Mouse (Mus musculus) heart, postnatal 0 days (tissue): ENCODE results near the gene Eid2b. TPM values are rescaled to one million over a fixed set of nuclear protein-coding genes. Genes with fewer than 3 reads are reported as not detected.
A peak's percentile ranks its signal among the peaks of the same experiment; 100 is the strongest.

Experiments
- ATAC-seq: fragments of 200-750 bp; cut with Nextera tagmentation; 2 replicates; pipeline ENCODE4 v1.8.0; 2017; ENCODE audit warnings: low read depth, moderate number of reproducible peaks, moderate library complexity; ENCODE audit not compliant: insufficient read depth
- DNase-seq: peaks from one replicate; pipeline ENCODE4 v3.0.0-alpha.2; 2016; ENCODE audit warnings: low spot score
- H3K27ac ChIP-seq: fragments of 300-500 bp; sonication (generic); 2 replicates; pipeline ENCODE4 v1.5.1; 2014; ENCODE audit warnings: low read depth, mild to moderate bottlenecking
- H3K27me3 ChIP-seq: fragments of 300-500 bp; sonication (generic); 2 replicates; pipeline ENCODE4 v1.6.1; 2014; ENCODE audit warnings: low read length, mixed read lengths; ENCODE audit not compliant: control insufficient read depth, insufficient read depth
- H3K36me3 ChIP-seq: fragments of 300-500 bp; sonication (generic); replicated peaks from 2 replicates; pipeline ENCODE4 v1.6.1; 2014; ENCODE audit warnings: low read length, mixed read lengths; ENCODE audit not compliant: control insufficient read depth, insufficient read depth
- H3K4me1 ChIP-seq: fragments of 300-500 bp; sonication (generic); 2 replicates; pipeline ENCODE4 v1.6.1; 2014; ENCODE audit warnings: antibody characterized with exemption; ENCODE audit not compliant: control insufficient read depth, insufficient read depth
- H3K4me2 ChIP-seq: fragments of 300-500 bp; sonication (generic); 2 replicates; pipeline ENCODE4 v1.6.1; 2014; ENCODE audit warnings: low read depth, mild to moderate bottlenecking, low read length, moderate library complexity
- H3K4me3 ChIP-seq: fragments of 300-500 bp; sonication (generic); 2 replicates; pipeline ENCODE4 v1.5.1; 2014; ENCODE audit warnings: low read depth, low read length
- H3K9ac ChIP-seq: fragments of 300-500 bp; sonication (generic); replicated peaks from 2 replicates; pipeline ENCODE4 v1.6.1; 2014; ENCODE audit warnings: low read depth, low read length, mixed read lengths
- H3K9me3 ChIP-seq: fragments of 300-500 bp; sonication (generic); replicated peaks from 2 replicates; pipeline ENCODE4 v1.6.1; 2016; ENCODE audit warnings: low read length; ENCODE audit not compliant: control insufficient read depth
- CTCF ChIP-seq: IDR thresholded peaks from 2 replicates; pipeline ENCODE4 v1.5.1; 2016; ENCODE audit warnings: antibody characterized with exemption, control low read depth, low read depth
- EP300 ChIP-seq: IDR thresholded peaks from 2 replicates; pipeline ENCODE4 v1.6.1; 2016; ENCODE audit warnings: antibody characterized with exemption, low read depth
- WGBS: fragments of 180-500 bp; shearing (Covaris S2); extraction: QIAGEN DNeasy Blood & Tissue Kit; methylation state at CpG from one replicate; pipeline ENCODE4 v1.1.7; 2014; 5-methylcytosine and 5-hydroxymethylcytosine counted together
- polyA plus RNA-seq: library from polyadenylated mRNA; unstranded; fragments of >200 nt; fragmentation: Nextera tagmentation; extraction: Ambion mirVana; gene quantifications from 2 replicates; pipeline ENCODE4 v1.2.1, GENCODE M21; 2015
- total RNA-seq: library from RNA; depleted of rRNA; stranded (reverse); fragments of >200 nt; gene quantifications from 2 replicates; pipeline ENCODE4 v1.2.3, GENCODE M21; 2014; ENCODE audit warnings: low replicate concordance

Gene Eid2b
- total and polyA plus RNA-seq, 2 experiments from 2014 or later: 9.1 to 13.0 TPM

DNA sequence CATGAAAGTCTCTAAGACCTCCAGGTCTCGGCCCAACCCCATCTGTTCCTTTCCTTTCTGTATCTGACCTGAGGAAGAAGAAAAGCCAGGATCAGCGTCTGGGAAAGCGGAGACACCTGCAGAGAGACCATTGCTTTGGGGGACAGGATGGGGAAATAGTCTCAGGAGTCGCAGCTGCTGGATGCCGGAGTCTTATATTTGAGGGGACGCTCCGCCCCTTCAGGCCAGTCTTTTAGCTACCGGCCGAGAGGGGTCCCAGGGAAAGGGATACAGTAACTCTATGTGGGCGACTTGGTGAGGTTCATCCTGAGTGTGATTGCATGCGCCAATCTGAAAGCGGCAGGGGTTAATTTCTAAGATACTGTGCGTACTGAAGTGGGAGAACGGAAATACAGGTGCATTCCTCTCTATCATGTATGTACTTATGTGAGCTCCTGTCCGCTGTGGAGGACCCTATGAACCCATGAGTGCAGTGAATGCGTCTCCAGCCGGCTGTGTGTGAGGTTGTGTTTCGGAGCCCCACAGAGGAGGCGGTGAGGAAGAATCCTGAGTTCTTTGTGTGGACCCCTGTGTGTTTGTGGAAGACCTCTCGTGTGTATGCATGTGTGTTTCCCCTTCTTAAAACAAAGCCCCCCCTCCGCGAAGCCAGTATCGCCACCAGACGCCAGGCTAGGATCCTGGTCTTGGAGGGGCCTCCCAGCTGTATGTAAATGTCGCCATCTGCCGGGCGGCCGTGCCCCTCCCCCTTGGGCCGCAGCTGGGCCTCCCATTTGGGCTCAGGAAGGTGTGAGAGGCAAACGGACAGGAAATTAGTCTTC, 24.3 kb downstream of the Eid2b start, which contains the start of gene Dll3:
Gene Dll3, minus strand, starts transcription at position 623 of the 818 bp plus-strand sequence.
- ATAC-seq: peak; percentile 62; the same call in 1 of the 2 replicates
- no peak within 1 kb of the TSS for H3K9ac ChIP-seq
- peak; percentile 45 for DNase-seq
- under 1% methylated on average over 30 of the region's 30 CpGs for WGBS
- H3K4me1 ChIP-seq: no peaks in the 10 kb centered on the region
- H3K4me2 ChIP-seq: peak within 1 kb of the TSS; percentile 49
- peaks cover 22% of the 10 kb centered on the region for H3K36me3 ChIP-seq
- peaks cover 49% of the 10 kb centered on the region for H3K27me3 ChIP-seq
- H3K9me3 ChIP-seq: no peaks in the 10 kb centered on the region
- H3K4me3 ChIP-seq: peak within 1 kb of the TSS; percentile 25
- H3K27ac ChIP-seq: no peak within 1 kb of the TSS
- no peak for TF ChIP-seq EP300
- peak; percentile 68 for TF ChIP-seq CTCF

DNA sequence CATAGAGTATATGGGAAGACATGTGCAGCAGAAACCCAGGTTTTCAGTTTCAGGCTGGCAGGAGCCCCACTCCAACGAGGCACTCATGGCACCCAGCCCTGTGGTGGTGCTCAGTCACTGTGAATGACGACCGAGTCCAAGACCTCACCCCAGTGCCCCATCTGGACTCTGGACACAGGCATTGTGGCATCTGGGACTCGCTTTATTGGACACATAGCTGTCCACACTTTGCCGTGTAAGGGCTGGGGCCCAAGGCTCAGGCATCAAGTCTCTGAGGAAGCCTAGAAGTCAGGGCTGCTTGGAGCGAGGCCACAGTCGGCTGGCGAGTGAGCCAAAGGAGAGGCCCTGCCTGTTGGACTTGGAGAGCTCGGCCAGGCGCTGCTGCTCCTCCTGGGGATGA, 28.1 kb downstream of the Eid2b start:
- 81% methylated on average over 10 of the region's 10 CpGs for WGBS
- TF ChIP-seq EP300: no peak
- TF ChIP-seq CTCF: no peak
- ATAC-seq: no peak
- Histone ChIP-seq H3K4me2 (no peak overlapping the region), H3K9ac (no peak overlapping the region), H3K27me3 (peaks cover 26% of the 10 kb centered on the region), H3K9me3 (no peaks in the 10 kb centered on the region), H3K36me3 (peaks cover 53% of the 10 kb centered on the region), H3K4me1 (no peaks in the 10 kb centered on the region), H3K27ac (no peak overlapping the region), H3K4me3 (no peak overlapping the region)
- DNase-seq: no peak

DNA sequence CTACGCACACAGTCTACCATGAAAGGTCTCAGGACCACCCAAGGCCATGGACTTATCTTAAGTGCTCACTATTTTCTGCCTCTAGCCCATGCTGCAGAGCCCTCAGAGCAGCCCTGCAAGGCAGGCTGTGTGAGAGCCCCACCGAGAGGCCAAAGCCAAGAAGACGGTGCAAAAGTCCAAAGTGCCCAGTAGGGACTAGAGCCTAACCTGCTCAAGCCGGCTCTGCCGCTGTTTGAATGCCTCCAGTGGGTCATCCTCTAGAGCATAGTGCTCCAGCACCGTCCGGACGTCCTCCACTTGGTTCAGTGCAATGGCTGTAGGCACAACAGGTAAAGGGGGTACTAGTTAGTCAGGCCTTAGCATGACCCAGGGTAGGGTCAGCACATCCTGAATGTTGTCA, 28.7 kb downstream of the Eid2b start:
- Histone ChIP-seq H3K4me3 (no peak overlapping the region), H3K4me1 (peaks cover 4% of the 10 kb centered on the region), H3K9ac (no peak overlapping the region), H3K27ac (no peak overlapping the region), H3K36me3 (peaks cover 53% of the 10 kb centered on the region), H3K9me3 (no peaks in the 10 kb centered on the region), H3K27me3 (peaks cover 20% of the 10 kb centered on the region), H3K4me2 (no peak overlapping the region)
- DNase-seq (no peak), ATAC-seq (no peak)
- no peak for TF ChIP-seq CTCF
- no peak for TF ChIP-seq EP300
- WGBS: 86% methylated on average over 8 of the region's 8 CpGs

DNA sequence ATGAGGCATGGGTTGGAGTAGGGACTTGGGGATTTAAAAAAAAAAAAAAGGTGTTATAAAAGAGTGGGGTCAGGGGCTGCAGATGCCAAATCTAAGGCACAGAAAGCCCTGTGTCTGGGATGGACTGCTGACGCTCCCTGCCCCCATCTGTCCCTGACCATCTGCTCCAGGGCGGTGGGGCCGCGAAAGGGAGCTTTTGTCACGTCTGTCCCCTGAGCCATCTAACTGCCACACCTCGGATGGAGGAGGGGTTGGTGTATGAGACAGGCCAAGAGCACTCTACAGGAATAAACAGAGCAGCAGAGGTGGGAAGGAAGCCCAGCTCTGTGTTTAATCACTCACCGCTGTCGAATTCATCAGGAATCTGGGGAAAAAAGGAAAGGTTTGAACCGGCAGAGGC, 32.2 kb downstream of the Eid2b start:
- Histone ChIP-seq H3K4me3 (no peak overlapping the region), H3K9me3 (no peaks in the 10 kb centered on the region), H3K4me2 (no peak overlapping the region), H3K27me3 (no peaks in the 10 kb centered on the region), H3K27ac (no peak overlapping the region), H3K36me3 (peaks cover 58% of the 10 kb centered on the region), H3K4me1 (peaks cover 7% of the 10 kb centered on the region), H3K9ac (no peak overlapping the region)
- TF ChIP-seq EP300 (no peak), CTCF (no peak)
- DNase-seq: no peak
- ATAC-seq: no peak
- 53% methylated on average over 9 of the region's 9 CpGs for WGBS

DNA sequence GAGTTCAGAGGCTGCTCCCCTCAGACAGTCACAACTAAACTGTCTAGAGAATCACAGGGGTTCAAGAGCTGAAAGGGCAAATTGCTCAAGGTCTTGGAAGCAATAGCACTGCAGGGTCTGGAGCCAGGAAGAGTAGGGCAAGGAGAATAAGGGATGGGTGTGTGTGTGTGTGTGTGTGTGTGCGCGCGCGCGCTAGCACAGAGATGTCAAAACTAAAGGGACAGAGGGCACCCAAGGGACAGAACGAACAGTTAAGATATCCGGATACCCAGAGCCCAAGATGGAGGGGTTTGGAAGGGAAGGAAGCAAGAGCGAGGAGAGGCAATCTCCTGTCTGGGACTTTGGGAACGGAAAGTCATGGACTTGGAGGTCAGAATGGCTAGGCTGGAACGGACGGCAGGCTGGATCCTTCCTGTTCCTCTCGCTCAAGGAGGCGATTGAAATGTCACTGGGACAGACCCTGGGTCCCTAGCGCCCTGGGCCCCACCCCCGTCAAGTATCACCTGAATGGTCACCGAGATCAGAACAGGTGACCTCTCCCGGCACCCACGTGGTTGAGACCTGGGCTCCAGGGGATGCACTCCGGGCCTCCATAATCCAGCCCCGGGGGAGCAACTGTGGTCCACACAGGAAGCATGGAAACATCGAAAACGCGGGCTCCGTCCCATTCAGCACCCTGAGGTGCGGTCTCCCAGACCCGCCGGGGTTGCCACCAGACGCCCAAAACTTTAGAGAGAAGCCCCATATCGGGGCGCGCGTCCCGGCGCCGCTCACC, 33.8 kb downstream of the Eid2b start:
- peak; percentile 59 for ATAC-seq
- 5% methylated on average over 35 of the region's 35 CpGs for WGBS
- H3K4me3 ChIP-seq: peak overlapping the region; percentile 91
- no peak for DNase-seq
- no peaks in the 10 kb centered on the region for H3K9me3 ChIP-seq
- H3K9ac ChIP-seq: peak overlapping the region; percentile 79
- TF ChIP-seq EP300: no peak
- TF ChIP-seq CTCF: no peak
- H3K36me3 ChIP-seq: peaks cover 58% of the 10 kb centered on the region
- 0 out of 2 replicates have a peak overlapping the region, but pooled peaks have one; percentile 36 for H3K27ac ChIP-seq
- H3K4me1 ChIP-seq: peaks cover 7% of the 10 kb centered on the region
- H3K4me2 ChIP-seq: peak overlapping the region; percentile 97
- H3K27me3 ChIP-seq: no peaks in the 10 kb centered on the region
